In the genomic region with DNA sequence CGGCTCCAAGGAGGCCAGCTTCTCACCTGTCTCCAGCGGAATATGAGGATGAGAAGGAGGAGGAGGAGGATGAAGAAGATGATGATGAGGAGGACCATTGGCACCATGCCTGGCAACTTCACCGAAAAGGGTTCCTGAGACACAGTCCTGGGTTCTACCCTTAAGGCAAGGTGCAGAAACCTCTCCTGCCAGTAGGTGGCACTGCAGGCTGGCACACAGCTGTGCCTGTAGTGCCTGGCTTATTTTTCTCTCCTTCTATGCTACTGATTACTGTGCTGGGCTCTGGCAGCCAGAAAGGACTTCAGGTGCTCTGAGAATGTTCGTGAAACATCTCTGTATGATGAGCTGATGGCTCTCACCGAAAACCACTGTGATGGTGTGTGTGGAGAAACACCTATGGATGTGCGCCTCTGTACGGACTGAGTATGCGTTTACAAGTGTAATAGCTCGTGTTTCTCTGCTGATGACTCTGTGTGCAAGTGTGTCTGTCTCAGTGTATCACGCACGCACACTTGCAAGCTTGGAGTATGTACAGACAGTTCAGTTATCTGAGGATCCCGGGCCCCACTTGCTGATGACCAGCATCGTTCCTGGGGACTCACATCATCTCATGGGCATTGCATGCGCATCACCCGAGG, we compare ENCODE assay signal across 8 mouse cellular contexts. TPM values are rescaled to one million over a fixed set of nuclear protein-coding genes. Genes with fewer than 3 reads are reported as not detected.
A peak's percentile ranks its signal among the peaks of the same experiment; 100 is the strongest.
DNase-seq lines count a peak whose midpoint lies in the region; ATAC-seq and TF ChIP-seq lines count a peak whose summit lies in the region.

No protein-coding gene starts in this region.

- no peak overlapping the region for H3K4me2 ChIP-seq in forebrain, embryonic 14.5 days (ENCODE audit: low read length)
- no peak overlapping the region for H3K4me2 ChIP-seq in hindbrain, embryonic 11.5 days (replicated peaks; ENCODE audit: low read depth, low read length)
- no peak overlapping the region for H3K4me2 ChIP-seq in lung, postnatal 0 days (replicated peaks; ENCODE audit: low read depth, low read length)

- WGBS in forebrain, embryonic 14.5 days, result 76% methylated on average over 15 of the region's 15 CpGs
- WGBS in hindbrain, embryonic 11.5 days, result 75% methylated on average over 15 of the region's 15 CpGs
- 68% methylated on average over 15 of the region's 15 CpGs for WGBS in lung, postnatal 0 days

- no peaks in the 10 kb centered on the region for H3K9me3 ChIP-seq in forebrain, embryonic 14.5 days (replicated peaks; ENCODE audit: control insufficient read depth, low read length)
- no peaks in the 10 kb centered on the region for H3K9me3 ChIP-seq in hindbrain, embryonic 11.5 days (ENCODE audit: control insufficient read depth, low read length)
- H3K9me3 ChIP-seq in lung, postnatal 0 days (ENCODE audit: low read length), result no peaks in the 10 kb centered on the region

- DNase-seq in MN1 (ENCODE audit: low spot score), result peak; percentile 62
- DNase-seq in forebrain, embryonic 14.5 days (ENCODE audit: low spot score), result peak; percentile 84
- peak; percentile 85 for DNase-seq in hindbrain, embryonic 11.5 days (ENCODE audit: low spot score)
- DNase-seq in layer of hippocampus, postnatal 14 days (ENCODE audit: low spot score in 2 of 2), result peak; percentile 72 to 77
- DNase-seq in lung, postnatal 0 days (ENCODE audit: low spot score), result peak; percentile 74
- DNase-seq in right cerebral cortex, adult 2 months (ENCODE audit: low spot score in 2 of 2), result peak; percentile 80 to 84
- peak; percentile 71 for DNase-seq in urinary bladder, postnatal 14 days (ENCODE audit: low spot score)

- TF ChIP-seq EP300 in lung, postnatal 0 days (IDR thresholded peaks at IDR 0.05), result no peak

- no peaks in the 10 kb centered on the region for H3K27me3 ChIP-seq in forebrain, embryonic 14.5 days (replicated peaks; ENCODE audit: control insufficient read depth, insufficient read depth, low read length)
- no peaks in the 10 kb centered on the region for H3K27me3 ChIP-seq in hindbrain, embryonic 11.5 days (ENCODE audit: control insufficient read depth, insufficient read depth, low read length)
- no peaks in the 10 kb centered on the region for H3K27me3 ChIP-seq in lung, postnatal 0 days (replicated peaks; ENCODE audit: insufficient read depth, low read length)

- no peak overlapping the region for H3K9ac ChIP-seq in forebrain, embryonic 14.5 days (ENCODE audit: low read length)
- no peak overlapping the region for H3K9ac ChIP-seq in hindbrain, embryonic 11.5 days (ENCODE audit: low read depth, low read length)
- no peak overlapping the region for H3K9ac ChIP-seq in lung, postnatal 0 days (replicated peaks; ENCODE audit: low read depth)

- TF ChIP-seq CTCF in lung, postnatal 0 days (IDR thresholded peaks at IDR 0.05), result peak; percentile 97

- ATAC-seq in cerebellum, adult (ENCODE audit: insufficient number of reproducible peaks, low FRiP score, low TSS enrichment), result peak; percentile 72; the same call in 1 of the 2 replicates
- peak; percentile 76 for ATAC-seq in forebrain, embryonic 14.5 days
- peak; percentile 72 for ATAC-seq in hindbrain, embryonic 11.5 days (ENCODE audit: low FRiP score)
- ATAC-seq in lung, postnatal 0 days, result peak; percentile 74

- no peak overlapping the region for H3K4me3 ChIP-seq in forebrain, embryonic 14.5 days (ENCODE audit: low read depth, low read length)
- no peak overlapping the region for H3K4me3 ChIP-seq in hindbrain, embryonic 11.5 days (ENCODE audit: low read depth, low read length)
- no peak overlapping the region for H3K4me3 ChIP-seq in lung, postnatal 0 days (ENCODE audit: low read depth, low read length)

- no peak overlapping the region for H3K27ac ChIP-seq in forebrain, embryonic 14.5 days (ENCODE audit: low read depth, low read length)
- no peak overlapping the region for H3K27ac ChIP-seq in hindbrain, embryonic 11.5 days (ENCODE audit: low read depth, low read length)
- H3K27ac ChIP-seq in lung, postnatal 0 days (ENCODE audit: low read length), result no peak overlapping the region

- H3K36me3 ChIP-seq in forebrain, embryonic 14.5 days (ENCODE audit: control insufficient read depth, insufficient read depth, low read length), result no peaks in the 10 kb centered on the region
- no peaks in the 10 kb centered on the region for H3K36me3 ChIP-seq in hindbrain, embryonic 11.5 days (ENCODE audit: control insufficient read depth, insufficient read depth, low read length)
- no peaks in the 10 kb centered on the region for H3K36me3 ChIP-seq in lung, postnatal 0 days (ENCODE audit: insufficient read depth, low read length)

- H3K4me1 ChIP-seq in forebrain, embryonic 14.5 days (ENCODE audit: control insufficient read depth, insufficient read depth, low read length), result no peaks in the 10 kb centered on the region
- H3K4me1 ChIP-seq in hindbrain, embryonic 11.5 days (replicated peaks; ENCODE audit: control insufficient read depth, insufficient read depth, low read length), result 0 out of 2 replicates have a peak, but pooled peaks cover 2% of the 10 kb centered on the region
- H3K4me1 ChIP-seq in lung, postnatal 0 days (ENCODE audit: insufficient read depth, low read depth, low read length), result no peaks in the 10 kb centered on the region

RNA-seq across cellular contexts. Expression of a gene that starts 13.5 kb away (rescaled TPM):
- 5.4 and 6.7 TPM in 2 replicates for polyA plus RNA-seq in forebrain, embryonic 14.5 days (2014; fragmentation: Nextera tagmentation; extraction: Ambion mirVana)
- polyA plus RNA-seq in hindbrain, embryonic 11.5 days (2014; fragmentation: Nextera tagmentation; extraction: Ambion mirVana), result 10.5 and 14.2 TPM in 2 replicates
- 1 to 10 TPM; 6.7 to 7.7 TPM for total RNA-seq in layer of hippocampus, postnatal 14 days (2021)
- 20.3 and 23.6 TPM in 2 replicates for polyA plus RNA-seq in lung, postnatal 0 days (2015; fragmentation: Nextera tagmentation; extraction: Ambion mirVana)

RNA-seq across cellular contexts. Expression of a gene that starts 18.5 kb away (rescaled TPM):
- not detected in 2 replicates for polyA plus RNA-seq in forebrain, embryonic 14.5 days (2014; fragmentation: Nextera tagmentation; extraction: Ambion mirVana)
- not detected in 2 replicates for polyA plus RNA-seq in hindbrain, embryonic 11.5 days (2014; fragmentation: Nextera tagmentation; extraction: Ambion mirVana)
- total RNA-seq in layer of hippocampus, postnatal 14 days (2021), result 1 to 10 TPM; 9.3 to 9.8 TPM
- 0.10 TPM in 1 of 2 replicates, not detected in the other for polyA plus RNA-seq in lung, postnatal 0 days (2015; fragmentation: Nextera tagmentation; extraction: Ambion mirVana)

RNA-seq across cellular contexts. Expression of a gene that starts 36.8 kb away (rescaled TPM):
- 19.9 and 34.7 TPM in 2 replicates for polyA plus RNA-seq in forebrain, embryonic 14.5 days (2014; fragmentation: Nextera tagmentation; extraction: Ambion mirVana)
- polyA plus RNA-seq in hindbrain, embryonic 11.5 days (2014; fragmentation: Nextera tagmentation; extraction: Ambion mirVana), result 1.1 and 1.5 TPM in 2 replicates
- 100 to 1,000 TPM; 331 to 338 TPM for total RNA-seq in layer of hippocampus, postnatal 14 days (2021)
- polyA plus RNA-seq in lung, postnatal 0 days (2015; fragmentation: Nextera tagmentation; extraction: Ambion mirVana), result 0.20 and 0.51 TPM in 2 replicates

RNA-seq across cellular contexts. Expression of a gene that starts 42.3 kb away (rescaled TPM):
- 35.6 and 36.3 TPM in 2 replicates for polyA plus RNA-seq in forebrain, embryonic 14.5 days (2014; fragmentation: Nextera tagmentation; extraction: Ambion mirVana)
- 38.0 and 47.1 TPM in 2 replicates for polyA plus RNA-seq in hindbrain, embryonic 11.5 days (2014; fragmentation: Nextera tagmentation; extraction: Ambion mirVana)
- total RNA-seq in layer of hippocampus, postnatal 14 days (2021), result 10 to 100 TPM; 39.4 to 45.7 TPM
- 10.8 and 11.4 TPM in 2 replicates for polyA plus RNA-seq in lung, postnatal 0 days (2015; fragmentation: Nextera tagmentation; extraction: Ambion mirVana)
